Mouse (Mus musculus): ENCODE measurements around the gene Smu1. TPM values are rescaled to one million over a fixed set of nuclear protein-coding genes. Genes with fewer than 3 reads are reported as not detected.
A peak's percentile ranks its signal among the peaks of the same experiment; 100 is the strongest.

The Smu1 gene
- polyA plus RNA-seq, 1 experiment: 46.7 TPM

GRCm38 (mm10) chr4:40774279-40775259, 16.8 kb upstream of the Smu1 start:
- Histone ChIP-seq H3K4me3 (ENCODE audit: insufficient read depth, low read length) (no peak overlapping the region), H3K27ac (ENCODE audit: insufficient read depth, low read depth, low read length) (no peak overlapping the region), H3K4me1 (ENCODE audit: control insufficient read depth, insufficient read depth, low read length) (peaks cover 47% of the 10 kb centered on the region)
- TF ChIP-seq POLR2A (IDR thresholded peaks at IDR 0.05; ENCODE audit: borderline replicate concordance, low read depth, low read length) (no peak), CTCF (IDR thresholded peaks at IDR 0.05; ENCODE audit: low read depth, low read length) (peak; percentile 57)

- H3K27ac ChIP-seq (ENCODE audit: insufficient read depth, low read depth, low read length): no peak overlapping the region
- H3K4me1 ChIP-seq (ENCODE audit: control insufficient read depth, insufficient read depth, low read length): no peaks in the 10 kb centered on the region
- TF ChIP-seq POLR2A (IDR thresholded peaks at IDR 0.05; ENCODE audit: borderline replicate concordance, low read depth, low read length): no peak
- no peak for TF ChIP-seq CTCF (IDR thresholded peaks at IDR 0.05; ENCODE audit: low read depth, low read length)
- H3K4me3 ChIP-seq (ENCODE audit: insufficient read depth, low read length): no peak overlapping the region
These were observed 2.2 kb upstream of the Smu1 start for GRCm38 (mm10) chr4:40759876-40760275.

DNA sequence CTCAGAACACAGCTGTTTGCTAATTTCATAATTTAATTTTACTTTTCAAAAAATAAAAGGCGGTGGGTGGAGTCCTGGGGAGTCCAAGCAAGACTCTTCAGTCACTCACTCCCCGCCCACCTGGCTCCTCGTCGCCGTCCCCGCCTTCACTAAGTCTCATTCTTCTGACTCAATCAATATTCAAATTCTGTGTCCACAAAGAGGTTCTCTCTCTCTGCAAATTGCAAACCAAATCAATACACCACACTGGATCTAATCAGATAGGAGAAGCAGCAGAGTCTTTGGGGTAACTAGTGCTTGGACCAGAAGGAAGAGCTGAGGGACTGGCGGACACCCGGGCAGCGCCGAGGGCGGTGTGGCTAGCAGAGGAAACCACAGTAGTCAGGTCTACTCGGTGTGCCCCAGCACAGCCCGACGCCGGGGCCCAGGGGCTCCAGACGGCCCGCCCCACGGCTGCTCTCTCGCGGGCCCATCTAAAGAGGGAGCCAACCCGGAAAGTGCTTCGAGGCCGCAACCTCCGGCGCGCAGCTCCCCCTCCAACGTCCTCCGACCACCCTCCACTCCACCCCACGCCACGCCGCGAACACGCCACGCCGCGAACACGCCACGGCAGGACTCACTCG, 455 bp downstream of the Smu1 start:
- no peaks in the 10 kb centered on the region for H3K4me1 ChIP-seq (ENCODE audit: control insufficient read depth, insufficient read depth, low read length)
- H3K27ac ChIP-seq (ENCODE audit: insufficient read depth, low read depth, low read length): peak overlapping the region; percentile 41; the same call in 1 of the 2 replicates
- no peak for TF ChIP-seq POLR2A (IDR thresholded peaks at IDR 0.05; ENCODE audit: borderline replicate concordance, low read depth, low read length)
- TF ChIP-seq CTCF (IDR thresholded peaks at IDR 0.05; ENCODE audit: low read depth, low read length): no peak
- H3K4me3 ChIP-seq (ENCODE audit: insufficient read depth, low read length): peak overlapping the region; percentile 98

DNA sequence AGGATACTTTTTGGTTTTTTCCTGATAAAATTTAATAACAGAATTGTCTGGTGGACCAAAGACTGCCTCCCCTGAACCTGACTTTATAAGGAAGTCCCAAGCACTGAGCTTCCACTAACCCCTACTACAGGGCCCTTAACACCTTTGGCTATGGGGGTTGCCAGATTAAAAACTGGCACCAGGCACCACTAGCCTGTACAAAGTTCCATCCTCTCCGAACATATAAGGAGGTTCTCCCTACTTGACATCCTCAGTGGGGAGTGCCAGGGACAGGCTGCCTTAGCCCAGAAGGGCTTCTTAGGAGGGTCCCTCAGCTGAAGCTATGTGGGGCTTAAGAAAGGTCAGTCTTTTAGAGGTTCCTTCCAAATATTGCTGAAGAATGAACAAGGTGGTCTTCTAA, 22.4 kb downstream of the Smu1 start:
- Histone ChIP-seq H3K4me1 (ENCODE audit: control insufficient read depth, insufficient read depth, low read length) (no peaks in the 10 kb centered on the region), H3K4me3 (ENCODE audit: insufficient read depth, low read length) (no peak overlapping the region), H3K27ac (ENCODE audit: insufficient read depth, low read depth, low read length) (no peak overlapping the region)
- TF ChIP-seq POLR2A (IDR thresholded peaks at IDR 0.05; ENCODE audit: borderline replicate concordance, low read depth, low read length) (no peak), CTCF (IDR thresholded peaks at IDR 0.05; ENCODE audit: low read depth, low read length) (no peak)

DNA sequence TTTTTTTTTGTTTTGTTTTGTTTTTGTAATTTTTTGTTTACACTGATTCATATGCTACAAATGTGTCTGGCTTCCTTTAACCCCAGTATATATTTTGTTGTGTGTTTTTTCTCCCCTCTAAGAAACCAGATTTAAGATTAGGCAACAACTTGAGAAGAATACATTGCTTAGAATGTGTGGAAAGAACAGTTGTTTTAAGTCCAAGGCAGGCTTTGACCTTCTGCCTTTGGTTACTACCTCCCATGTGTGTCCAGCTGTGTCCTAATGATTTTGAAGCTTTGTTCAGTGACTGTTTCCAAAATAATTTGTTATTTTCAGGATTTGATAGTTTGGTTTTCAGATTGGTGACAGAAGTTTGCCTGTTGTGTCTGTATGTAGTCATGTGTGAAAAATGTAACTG, 26.5 kb downstream of the Smu1 start:
- TF ChIP-seq POLR2A (IDR thresholded peaks at IDR 0.05; ENCODE audit: borderline replicate concordance, low read depth, low read length) (no peak), CTCF (IDR thresholded peaks at IDR 0.05; ENCODE audit: low read depth, low read length) (no peak)
- Histone ChIP-seq H3K4me1 (ENCODE audit: control insufficient read depth, insufficient read depth, low read length) (no peaks in the 10 kb centered on the region), H3K4me3 (ENCODE audit: insufficient read depth, low read length) (no peak overlapping the region), H3K27ac (ENCODE audit: insufficient read depth, low read depth, low read length) (no peak overlapping the region)

DNA sequence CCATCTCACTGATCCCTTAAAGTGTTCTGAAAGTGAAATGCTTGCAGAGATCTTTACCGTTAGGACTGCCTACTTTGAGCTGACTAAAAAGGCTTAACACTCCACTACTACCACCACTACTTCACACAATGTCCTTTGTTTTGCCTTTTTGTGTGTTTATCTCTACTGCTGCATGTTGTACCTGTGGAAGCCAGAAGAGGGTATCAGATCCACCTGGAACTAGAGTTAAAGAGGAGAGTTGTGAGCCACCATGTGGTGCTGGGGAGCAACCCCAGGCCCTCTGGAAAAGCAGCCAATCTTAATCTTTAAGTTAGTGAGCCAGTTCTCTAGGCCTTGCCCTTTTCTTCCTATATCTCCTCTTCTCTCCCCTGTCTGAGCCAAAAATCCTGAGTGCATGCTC, 30.5 kb downstream of the Smu1 start:
- TF ChIP-seq CTCF (IDR thresholded peaks at IDR 0.05; ENCODE audit: low read depth, low read length) (no peak), POLR2A (IDR thresholded peaks at IDR 0.05; ENCODE audit: borderline replicate concordance, low read depth, low read length) (no peak)
- Histone ChIP-seq H3K27ac (ENCODE audit: insufficient read depth, low read depth, low read length) (no peak overlapping the region), H3K4me1 (ENCODE audit: control insufficient read depth, insufficient read depth, low read length) (peaks cover 7% of the 10 kb centered on the region), H3K4me3 (ENCODE audit: insufficient read depth, low read length) (no peak overlapping the region)

GRCm38 (mm10) chr4:40725554-40725953, 32.2 kb downstream of the Smu1 start:
- Histone ChIP-seq H3K4me3 (ENCODE audit: insufficient read depth, low read length) (no peak overlapping the region), H3K27ac (ENCODE audit: insufficient read depth, low read depth, low read length) (no peak overlapping the region), H3K4me1 (ENCODE audit: control insufficient read depth, insufficient read depth, low read length) (peaks cover 17% of the 10 kb centered on the region)
- TF ChIP-seq CTCF (IDR thresholded peaks at IDR 0.05; ENCODE audit: low read depth, low read length) (no peak), POLR2A (IDR thresholded peaks at IDR 0.05; ENCODE audit: borderline replicate concordance, low read depth, low read length) (no peak)

- Histone ChIP-seq H3K27ac (ENCODE audit: insufficient read depth, low read depth, low read length) (no peak overlapping the region), H3K4me1 (ENCODE audit: control insufficient read depth, insufficient read depth, low read length) (peaks cover 20% of the 10 kb centered on the region), H3K4me3 (ENCODE audit: insufficient read depth, low read length) (no peak overlapping the region)
- TF ChIP-seq CTCF (IDR thresholded peaks at IDR 0.05; ENCODE audit: low read depth, low read length) (no peak), POLR2A (IDR thresholded peaks at IDR 0.05; ENCODE audit: borderline replicate concordance, low read depth, low read length) (no peak)
These were observed 32.6 kb downstream of the Smu1 start for GRCm38 (mm10) chr4:40725141-40725540.

DNA sequence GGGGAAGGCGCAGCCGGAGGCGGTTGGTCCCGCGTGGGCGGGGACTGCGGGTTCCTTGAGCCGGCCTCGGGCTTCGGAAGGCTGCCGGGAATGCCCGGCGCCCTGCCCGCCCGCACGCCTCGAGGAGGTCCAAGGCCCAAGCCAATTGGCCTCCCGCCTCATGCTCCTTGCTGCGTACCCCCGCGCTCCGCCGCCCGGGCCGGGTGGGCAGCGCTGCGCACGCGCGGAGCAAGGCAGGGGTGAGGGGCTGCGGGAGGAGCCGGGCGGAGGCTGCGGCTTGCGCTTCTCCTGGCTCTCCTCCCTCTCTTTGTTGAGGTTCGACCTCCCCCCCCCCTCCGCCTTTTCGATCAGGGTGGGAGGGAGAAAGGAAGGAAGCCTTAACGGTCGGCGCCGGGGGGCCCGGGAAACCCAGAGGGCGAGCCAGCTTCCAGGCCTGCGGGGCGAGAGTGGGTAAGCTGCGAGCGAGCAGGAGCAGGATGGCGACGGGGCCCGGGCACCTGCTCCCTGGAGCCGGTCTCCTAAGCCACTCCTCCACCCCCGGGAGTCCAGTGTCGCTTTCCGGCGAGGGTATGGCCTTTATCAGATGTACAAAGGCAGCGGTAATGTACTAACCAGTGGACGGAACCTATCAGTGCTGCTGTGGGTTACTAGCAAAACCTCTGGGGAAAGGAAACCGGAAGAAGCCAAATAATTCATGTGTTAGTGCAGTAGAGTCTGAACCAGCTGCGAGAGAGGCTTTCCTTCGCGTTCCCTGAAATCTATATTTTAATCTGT, 34.8 kb downstream of the Smu1 start:
- peak overlapping the region; percentile 93 for H3K4me3 ChIP-seq (ENCODE audit: insufficient read depth, low read length)
- H3K4me1 ChIP-seq (ENCODE audit: control insufficient read depth, insufficient read depth, low read length): peaks cover 20% of the 10 kb centered on the region
- TF ChIP-seq CTCF (IDR thresholded peaks at IDR 0.05; ENCODE audit: low read depth, low read length): no peak
- no peak for TF ChIP-seq POLR2A (IDR thresholded peaks at IDR 0.05; ENCODE audit: borderline replicate concordance, low read depth, low read length)
- peak overlapping the region; percentile 90 for H3K27ac ChIP-seq (ENCODE audit: insufficient read depth, low read depth, low read length)
